Mouse (Mus musculus): ENCODE data around the gene Dgcr6. TPM values are rescaled to one million over a fixed set of nuclear protein-coding genes. Genes with fewer than 3 reads are reported as not detected.

Gene Dgcr6
- polyA plus RNA-seq, 1 experiment from 2014 or later: 115 TPM

- H3K4me2 ChIP-seq (ENCODE audit: low read length): no peak overlapping the region
- no peaks in the 10 kb centered on the region for H3K36me3 ChIP-seq (ENCODE audit: insufficient read depth, low read length)
- DNase-seq (ENCODE audit: low spot score) (peak; percentile 9), ATAC-seq (replicated peaks; ENCODE audit: low FRiP score, low read depth) (no peak)
- H3K9me3 ChIP-seq (replicated peaks; ENCODE audit: low read length): no peaks in the 10 kb centered on the region
- WGBS: 57% methylated on average over 1 of the region's 1 CpGs
- no peak overlapping the region for H3K9ac ChIP-seq (ENCODE audit: low read depth, low read length)
- no peaks in the 10 kb centered on the region for H3K27me3 ChIP-seq (ENCODE audit: insufficient read depth, low read length)
- TF ChIP-seq CTCF (IDR thresholded peaks at IDR 0.05; ENCODE audit: low read depth): no peak
- no peak overlapping the region for H3K4me3 ChIP-seq (replicated peaks; ENCODE audit: low read depth, low read length)
- H3K4me1 ChIP-seq (replicated peaks; ENCODE audit: insufficient read depth, low read length): no peaks in the 10 kb centered on the region
- H3K27ac ChIP-seq: no peak overlapping the region
Observed at GRCm38 (mm10) chr16:18103366-18103765, 50.7 kb downstream of the Dgcr6 start.

- ATAC-seq (replicated peaks; ENCODE audit: low FRiP score, low read depth) (no peak), DNase-seq (ENCODE audit: low spot score) (no peak)
- no peak overlapping the region for H3K27ac ChIP-seq
- no peak overlapping the region for H3K4me2 ChIP-seq (ENCODE audit: low read length)
- H3K36me3 ChIP-seq (ENCODE audit: insufficient read depth, low read length): no peaks in the 10 kb centered on the region
- no peaks in the 10 kb centered on the region for H3K27me3 ChIP-seq (ENCODE audit: insufficient read depth, low read length)
- H3K9ac ChIP-seq (ENCODE audit: low read depth, low read length): no peak overlapping the region
- 36% methylated on average over 6 of the region's 6 CpGs for WGBS
- no peak overlapping the region for H3K4me3 ChIP-seq (replicated peaks; ENCODE audit: low read depth, low read length)
- no peaks in the 10 kb centered on the region for H3K4me1 ChIP-seq (replicated peaks; ENCODE audit: insufficient read depth, low read length)
- TF ChIP-seq CTCF (IDR thresholded peaks at IDR 0.05; ENCODE audit: low read depth): no peak
- no peaks in the 10 kb centered on the region for H3K9me3 ChIP-seq (replicated peaks; ENCODE audit: low read length)
Observed at GRCm38 (mm10) chr16:18103808-18104207, 51.1 kb downstream of the Dgcr6 start.

- Histone ChIP-seq H3K4me3 (replicated peaks; ENCODE audit: low read depth, low read length) (no peak overlapping the region), H3K9me3 (replicated peaks; ENCODE audit: low read length) (no peaks in the 10 kb centered on the region), H3K4me1 (replicated peaks; ENCODE audit: insufficient read depth, low read length) (no peaks in the 10 kb centered on the region), H3K9ac (ENCODE audit: low read depth, low read length) (no peak overlapping the region), H3K27me3 (ENCODE audit: insufficient read depth, low read length) (no peaks in the 10 kb centered on the region), H3K27ac (no peak overlapping the region), H3K4me2 (ENCODE audit: low read length) (no peak overlapping the region), H3K36me3 (ENCODE audit: insufficient read depth, low read length) (no peaks in the 10 kb centered on the region)
- TF ChIP-seq CTCF (IDR thresholded peaks at IDR 0.05; ENCODE audit: low read depth): peak; percentile 88
- ATAC-seq (replicated peaks; ENCODE audit: low FRiP score, low read depth): peak; percentile 76
- DNase-seq (ENCODE audit: low spot score): peak; percentile 79
- WGBS: 53% methylated on average over 5 of the region's 5 CpGs
Observed at GRCm38 (mm10) chr16:18108221-18108966, 55.7 kb downstream of the Dgcr6 start.

GRCm38 (mm10) chr16:18111042-18111441, 58.4 kb downstream of the Dgcr6 start:
- H3K36me3 ChIP-seq (ENCODE audit: insufficient read depth, low read length): no peaks in the 10 kb centered on the region
- no peak for DNase-seq (ENCODE audit: low spot score)
- no peaks in the 10 kb centered on the region for H3K27me3 ChIP-seq (ENCODE audit: insufficient read depth, low read length)
- H3K4me2 ChIP-seq (ENCODE audit: low read length): no peak overlapping the region
- no peak overlapping the region for H3K27ac ChIP-seq
- no peak overlapping the region for H3K4me3 ChIP-seq (replicated peaks; ENCODE audit: low read depth, low read length)
- no peak for ATAC-seq (replicated peaks; ENCODE audit: low FRiP score, low read depth)
- no peaks in the 10 kb centered on the region for H3K9me3 ChIP-seq (replicated peaks; ENCODE audit: low read length)
- no peaks in the 10 kb centered on the region for H3K4me1 ChIP-seq (replicated peaks; ENCODE audit: insufficient read depth, low read length)
- H3K9ac ChIP-seq (ENCODE audit: low read depth, low read length): no peak overlapping the region
- TF ChIP-seq CTCF (IDR thresholded peaks at IDR 0.05; ENCODE audit: low read depth): no peak
- 80% methylated on average over 7 of the region's 7 CpGs for WGBS

- no peak overlapping the region for H3K27ac ChIP-seq
- DNase-seq (ENCODE audit: low spot score) (no peak), ATAC-seq (replicated peaks; ENCODE audit: low FRiP score, low read depth) (no peak)
- no peak overlapping the region for H3K4me3 ChIP-seq (replicated peaks; ENCODE audit: low read depth, low read length)
- WGBS: 64% methylated on average over 4 of the region's 4 CpGs
- no peaks in the 10 kb centered on the region for H3K4me1 ChIP-seq (replicated peaks; ENCODE audit: insufficient read depth, low read length)
- no peak overlapping the region for H3K4me2 ChIP-seq (ENCODE audit: low read length)
- H3K9me3 ChIP-seq (replicated peaks; ENCODE audit: low read length): no peaks in the 10 kb centered on the region
- H3K27me3 ChIP-seq (ENCODE audit: insufficient read depth, low read length): no peaks in the 10 kb centered on the region
- no peak for TF ChIP-seq CTCF (IDR thresholded peaks at IDR 0.05; ENCODE audit: low read depth)
- H3K9ac ChIP-seq (ENCODE audit: low read depth, low read length): no peak overlapping the region
- H3K36me3 ChIP-seq (ENCODE audit: insufficient read depth, low read length): no peaks in the 10 kb centered on the region
Observed at GRCm38 (mm10) chr16:18116467-18116866, 63.8 kb downstream of the Dgcr6 start.

GRCm38 (mm10) chr16:18118285-18118684, 65.6 kb downstream of the Dgcr6 start:
- Histone ChIP-seq H3K9me3 (replicated peaks; ENCODE audit: low read length) (no peaks in the 10 kb centered on the region), H3K9ac (ENCODE audit: low read depth, low read length) (no peak overlapping the region), H3K27ac (no peak overlapping the region), H3K4me3 (replicated peaks; ENCODE audit: low read depth, low read length) (no peak overlapping the region), H3K27me3 (ENCODE audit: insufficient read depth, low read length) (no peaks in the 10 kb centered on the region), H3K36me3 (ENCODE audit: insufficient read depth, low read length) (no peaks in the 10 kb centered on the region), H3K4me2 (ENCODE audit: low read length) (no peak overlapping the region), H3K4me1 (replicated peaks; ENCODE audit: insufficient read depth, low read length) (no peaks in the 10 kb centered on the region)
- ATAC-seq (replicated peaks; ENCODE audit: low FRiP score, low read depth) (no peak), DNase-seq (ENCODE audit: low spot score) (no peak)
- WGBS: 61% methylated on average over 3 of the region's 3 CpGs
- no peak for TF ChIP-seq CTCF (IDR thresholded peaks at IDR 0.05; ENCODE audit: low read depth)

Data from kidney, postnatal 0 days (tissue).